8 mouse cellular contexts compared by ENCODE assay signal in the genomic region with DNA sequence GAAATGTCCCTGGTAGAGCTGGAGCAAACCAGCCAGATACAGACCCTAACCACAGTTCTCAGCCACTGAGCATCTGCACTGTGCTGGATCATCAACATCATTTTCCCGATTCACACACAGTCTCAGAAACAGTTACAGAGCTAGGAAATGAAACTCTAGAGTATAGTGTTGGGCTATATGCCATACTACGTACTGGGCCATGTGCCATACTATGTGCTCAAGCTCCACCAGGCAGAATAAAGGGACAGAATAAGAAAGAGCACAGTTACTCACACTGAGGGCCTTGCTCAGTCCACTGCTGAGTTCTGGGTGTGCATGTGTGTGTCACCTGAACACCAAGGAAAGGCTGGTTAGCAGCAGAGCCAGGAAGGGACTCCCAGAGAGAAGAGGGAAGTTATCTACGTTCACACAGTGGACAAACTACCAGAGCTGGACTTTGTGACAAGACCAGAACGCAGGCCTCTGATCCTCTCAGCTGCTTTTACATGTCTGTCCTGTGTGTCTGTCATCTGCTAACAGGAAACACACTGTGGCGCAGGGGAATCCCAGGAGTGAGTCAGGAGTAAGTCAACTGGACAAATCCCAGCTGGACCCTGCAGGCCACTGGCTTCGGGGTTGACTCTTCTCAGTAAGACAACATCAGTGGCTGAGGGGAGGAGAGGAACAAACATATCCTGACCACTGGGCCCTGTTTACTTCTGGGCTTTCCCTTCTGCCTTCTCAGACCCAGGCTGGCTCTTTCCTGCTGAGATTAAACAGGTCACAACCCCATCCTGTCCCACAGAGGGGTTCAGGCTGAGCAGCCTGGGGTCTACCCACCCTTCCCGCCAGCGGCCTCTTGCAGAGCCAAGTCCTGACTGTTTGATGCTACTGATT. TPM values are rescaled to one million over a fixed set of nuclear protein-coding genes. Genes with fewer than 3 reads are reported as not detected.
DNase-seq lines count a peak whose midpoint lies in the region; ATAC-seq and TF ChIP-seq lines count a peak whose summit lies in the region.

No protein-coding gene starts in this region.

- DNase-seq in 3T3-L1 (ENCODE audit: low read depth, low spot score): peak; percentile 94
- DNase-seq in heart, postnatal 0 days (ENCODE audit: low spot score): peak; percentile 29
- DNase-seq in thymus, postnatal 25 days: peak; percentile 57
- DNase-seq in right cerebral cortex, postnatal 4 days: no peak
- no peak for DNase-seq in layer of hippocampus, adult 9-11 months

- peak overlapping the region; percentile 18 for H3K27ac ChIP-seq in heart, postnatal 0 days (ENCODE audit: low read depth)
- H3K27ac ChIP-seq in liver, embryonic 15.5 days (replicated peaks): peak overlapping the region; percentile 98
- H3K27ac ChIP-seq in forebrain, embryonic 16.5 days (ENCODE audit: low read length): no peak overlapping the region

- TF ChIP-seq EP300 in heart, postnatal 0 days (IDR thresholded peaks at IDR 0.05; ENCODE audit: low read depth): no peak

- H3K36me3 ChIP-seq in heart, postnatal 0 days (replicated peaks; ENCODE audit: control insufficient read depth, insufficient read depth, low read length): no peaks in the 10 kb centered on the region
- peaks cover 24% of the 10 kb centered on the region for H3K36me3 ChIP-seq in liver, embryonic 15.5 days (replicated peaks)
- H3K36me3 ChIP-seq in forebrain, embryonic 16.5 days (ENCODE audit: control insufficient read depth, insufficient read depth): no peaks in the 10 kb centered on the region

- H3K9ac ChIP-seq in heart, postnatal 0 days (replicated peaks; ENCODE audit: low read depth, low read length): no peak overlapping the region
- peak overlapping the region; percentile 87 for H3K9ac ChIP-seq in liver, embryonic 15.5 days
- H3K9ac ChIP-seq in forebrain, embryonic 16.5 days (replicated peaks; ENCODE audit: low read depth, low read length): no peak overlapping the region

- H3K27me3 ChIP-seq in heart, postnatal 0 days (ENCODE audit: control insufficient read depth, insufficient read depth, low read length): no peaks in the 10 kb centered on the region
- H3K27me3 ChIP-seq in liver, embryonic 15.5 days: no peaks in the 10 kb centered on the region
- H3K27me3 ChIP-seq in forebrain, embryonic 16.5 days (replicated peaks; ENCODE audit: control insufficient read depth, insufficient read depth, low read length): 0 out of 2 replicates have a peak, but pooled peaks cover 2% of the 10 kb centered on the region

- H3K9me3 ChIP-seq in heart, postnatal 0 days (replicated peaks; ENCODE audit: control insufficient read depth, low read length): no peaks in the 10 kb centered on the region
- no peaks in the 10 kb centered on the region for H3K9me3 ChIP-seq in liver, embryonic 15.5 days (replicated peaks)
- H3K9me3 ChIP-seq in forebrain, embryonic 16.5 days (ENCODE audit: control insufficient read depth, low read length): no peaks in the 10 kb centered on the region

- TF ChIP-seq CTCF in heart, postnatal 0 days (IDR thresholded peaks at IDR 0.05; ENCODE audit: low read depth): no peak

- peak; percentile 21 for ATAC-seq in CD4-positive, CD25-positive, alpha-beta regulatory T cell, adult 4 months
- ATAC-seq in heart, postnatal 0 days (ENCODE audit: insufficient read depth, low read depth): no peak
- ATAC-seq in liver, embryonic 15.5 days (ENCODE audit: insufficient read depth): no peak
- no peak for ATAC-seq in forebrain, embryonic 16.5 days

- 59% methylated on average over 8 of the region's 8 CpGs for WGBS in heart, postnatal 0 days
- 39% methylated on average over 8 of the region's 8 CpGs for WGBS in liver, embryonic 15.5 days (ENCODE audit: insufficient replicate concordance)
- WGBS in forebrain, embryonic 16.5 days: 82% methylated on average over 8 of the region's 8 CpGs

- peaks cover 19% of the 10 kb centered on the region for H3K4me1 ChIP-seq in heart, postnatal 0 days (ENCODE audit: control insufficient read depth, insufficient read depth)
- peaks cover 93% of the 10 kb centered on the region for H3K4me1 ChIP-seq in liver, embryonic 15.5 days (replicated peaks)
- peaks cover 18% of the 10 kb centered on the region for H3K4me1 ChIP-seq in forebrain, embryonic 16.5 days (replicated peaks; ENCODE audit: control insufficient read depth, insufficient read depth, low read length)

- no peak overlapping the region for H3K4me2 ChIP-seq in heart, postnatal 0 days (ENCODE audit: low read depth, low read length)
- peak overlapping the region; percentile 92 for H3K4me2 ChIP-seq in liver, embryonic 15.5 days
- no peak overlapping the region for H3K4me2 ChIP-seq in forebrain, embryonic 16.5 days (ENCODE audit: low read length)

- H3K4me3 ChIP-seq in heart, postnatal 0 days (ENCODE audit: low read depth, low read length): no peak overlapping the region
- peak overlapping the region; percentile 84 for H3K4me3 ChIP-seq in liver, embryonic 15.5 days (replicated peaks)
- H3K4me3 ChIP-seq in forebrain, embryonic 16.5 days (replicated peaks; ENCODE audit: low read length): no peak overlapping the region

RNA-seq across cellular contexts. Expression of gene Cd82, which starts 4.4 kb away (rescaled TPM):
- polyA plus RNA-seq in CD4-positive, CD25-positive, alpha-beta regulatory T cell, adult 4 months (2017; shearing (Covaris generic)): 1,000 to 10,000 TPM in 1 of 2 experiments, 100 to 1,000 TPM in 1; 432 to 1,042 TPM
- 14.8 and 15.0 TPM in 2 replicates for total RNA-seq in heart, postnatal 0 days (2014; rRNA removed; ENCODE audit: low replicate concordance)
- polyA plus RNA-seq in heart, postnatal 0 days (2015; fragmentation: Nextera tagmentation; extraction: Ambion mirVana): 15.4 and 17.1 TPM in 2 replicates
- polyA plus RNA-seq in liver, embryonic 15.5 days (2015; fragmentation: Nextera tagmentation; extraction: Ambion mirVana): 113 and 118 TPM in 2 replicates
- polyA plus RNA-seq in forebrain, embryonic 16.5 days (2015; fragmentation: Nextera tagmentation; extraction: Ambion mirVana): 18.3 and 22.1 TPM in 2 replicates

Comparison
In these comparisons a context has a peak if more than half of its experiments do, and no peak if none do; other contexts are left out.
1. DNase-seq: peak in 3T3-L1 (single experiment), heart, postnatal 0 days (single experiment) and thymus, postnatal 25 days (single experiment); none in right cerebral cortex, postnatal 4 days (single experiment) and layer of hippocampus, adult 9-11 months (single experiment).